Mouse (Mus musculus): Measurements from ENCODE around the gene Cbl.

Cbl gene

DNA sequence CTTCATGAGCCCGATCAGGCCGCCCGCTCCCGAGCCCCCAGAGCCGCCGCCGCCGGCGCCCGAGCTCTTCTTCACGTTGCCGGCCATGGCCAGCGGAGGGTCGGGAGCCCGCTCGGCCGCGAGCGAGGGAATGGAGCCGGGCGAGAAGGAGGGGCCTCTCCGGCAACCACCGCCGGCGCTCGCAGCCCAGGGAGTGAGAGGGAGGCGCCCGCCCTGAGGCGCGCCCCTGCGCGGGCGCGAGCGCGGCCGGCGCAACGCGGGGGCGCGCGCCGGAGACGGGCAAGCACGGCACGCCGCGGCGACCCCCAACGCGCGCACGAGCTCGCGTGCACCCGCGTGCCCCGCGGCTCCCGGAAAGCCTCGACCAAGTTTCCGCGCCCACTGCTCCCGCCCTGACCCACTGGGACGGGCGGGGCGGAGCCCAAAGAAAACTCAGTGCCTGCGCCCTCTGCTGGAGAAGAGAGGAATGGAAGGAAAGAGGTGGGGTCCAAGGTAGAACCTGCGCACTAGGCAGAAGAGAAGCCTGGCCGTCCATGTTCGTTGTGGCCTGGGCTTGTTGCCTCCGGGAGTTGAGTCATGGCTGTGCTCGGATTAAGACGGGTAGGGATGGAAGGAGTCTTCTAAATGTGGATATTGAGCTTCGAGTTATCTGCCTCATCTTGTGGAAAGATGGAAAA lies at the start of gene Cbl:
TSS of gene Cbl (minus strand) at position 248 of the 677 bp plus-strand sequence.
- in situ Hi-C loops (cut with MboI, MseI) = no loop called here

- in situ Hi-C loops (cut with MboI, MseI) = no loop called here
Observed at GRCm38 (mm10) chr9:44283183-44283582, 49.3 kb upstream of the Cbl start.

DNA sequence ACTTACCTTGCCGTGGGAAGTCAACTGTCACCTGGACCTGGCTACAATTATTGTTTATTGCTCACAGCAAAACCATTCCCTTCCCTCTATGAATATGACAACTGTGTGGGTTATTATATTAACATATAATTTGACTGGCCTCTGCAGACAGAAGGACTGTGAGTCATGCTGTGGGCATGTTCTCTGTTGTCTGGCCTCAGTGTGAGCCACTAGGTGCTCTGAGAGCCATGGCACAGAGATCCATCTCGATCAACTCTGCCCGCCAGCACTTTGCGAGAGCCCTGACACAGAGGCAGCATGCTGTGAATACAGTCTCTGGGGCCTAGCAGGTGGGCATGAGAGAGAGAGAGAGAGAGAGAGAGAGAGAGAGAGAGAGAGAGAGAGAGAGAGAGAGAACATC lies 36.1 kb upstream of the Cbl start:
- in situ Hi-C loops (cut with MboI, MseI) = no loop called here

DNA sequence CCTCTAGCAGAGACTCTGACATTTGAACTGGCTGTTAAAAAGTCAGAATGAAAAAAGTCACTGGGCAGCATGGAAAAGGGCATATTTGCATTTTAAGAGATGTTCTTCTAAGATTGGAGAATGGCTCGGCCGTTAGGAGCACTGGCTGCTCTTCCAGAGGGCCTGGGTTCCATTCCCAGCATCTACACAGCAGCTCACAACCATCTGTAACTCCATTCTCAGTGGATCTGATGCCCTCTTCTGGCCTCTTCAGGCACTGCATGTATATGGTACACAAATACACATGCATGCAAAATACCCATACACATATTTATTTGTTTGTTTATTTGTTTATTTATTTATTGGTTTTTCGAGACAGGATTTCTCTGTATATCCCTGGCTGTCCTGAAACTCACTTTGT lies 35.2 kb upstream of the Cbl start:
- in situ Hi-C loops (cut with MboI, MseI) = no loop called here

- in situ Hi-C loops (cut with MboI, MseI) = no loop called here
Observed at GRCm38 (mm10) chr9:44268432-44268831, 34.6 kb upstream of the Cbl start, which contains the start of gene Nlrx1. Gene Nlrx1, minus strand, starts transcription at chr9:44268599.

DNA sequence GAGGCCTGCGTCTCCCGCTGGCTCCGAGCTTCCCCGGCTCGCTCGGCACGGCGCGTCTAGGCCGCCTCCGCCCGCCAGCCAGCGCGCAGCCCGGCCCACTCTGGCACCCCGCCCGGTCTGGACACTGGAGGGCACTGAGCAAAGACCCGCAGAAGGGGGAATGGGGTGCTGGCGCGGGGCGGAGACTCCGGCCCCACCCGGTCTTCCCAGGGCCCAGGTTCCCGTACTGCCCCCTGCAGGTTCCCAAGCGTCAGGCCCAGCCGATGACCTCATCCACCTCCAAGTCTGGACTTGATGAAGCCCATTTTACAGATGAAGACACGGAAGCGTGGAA lies 34.1 kb upstream of the Cbl start:
- in situ Hi-C loops (cut with MboI, MseI) = no loop called here

- in situ Hi-C loops (cut with MboI, MseI) = no loop called here
Observed at GRCm38 (mm10) chr9:44267319-44268026, 33.6 kb upstream of the Cbl start.

DNA sequence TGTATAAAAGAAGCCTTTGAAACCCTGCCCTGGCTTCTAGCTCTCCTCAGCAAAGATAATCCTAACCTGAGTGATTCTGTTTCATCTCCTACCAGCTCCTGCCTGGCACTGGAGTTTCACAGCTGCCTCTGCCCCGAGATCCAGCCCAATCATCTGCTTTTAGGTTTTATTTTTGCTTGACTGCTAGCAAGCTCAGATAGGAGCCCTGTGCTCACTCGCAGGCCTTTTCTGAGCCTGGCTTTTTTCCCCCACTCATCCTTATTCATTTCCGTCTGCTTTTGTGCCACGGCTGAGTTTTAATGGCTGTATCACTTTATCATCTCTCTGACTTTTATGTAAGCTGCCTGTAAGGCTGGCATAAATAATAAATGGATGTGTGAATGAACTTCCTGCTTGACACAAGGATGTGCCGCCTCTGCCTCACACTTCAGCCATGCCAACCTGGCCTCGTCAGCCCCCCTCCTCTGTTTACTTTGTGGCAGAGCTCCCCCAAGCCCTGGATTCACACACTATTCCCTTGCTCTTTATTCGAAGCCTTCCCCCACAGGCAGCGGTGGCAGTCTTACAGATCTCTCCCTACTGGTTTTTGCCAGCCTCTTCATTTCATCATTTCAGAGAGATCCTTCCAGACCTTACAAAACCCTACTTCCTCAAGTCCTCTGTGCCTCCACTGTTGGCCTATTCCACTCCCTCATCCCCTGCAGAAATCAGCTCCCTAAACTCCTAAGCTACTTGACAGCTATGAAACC lies 32.8 kb upstream of the Cbl start:
- in situ Hi-C loops (cut with MboI, MseI) = no loop called here

DNA sequence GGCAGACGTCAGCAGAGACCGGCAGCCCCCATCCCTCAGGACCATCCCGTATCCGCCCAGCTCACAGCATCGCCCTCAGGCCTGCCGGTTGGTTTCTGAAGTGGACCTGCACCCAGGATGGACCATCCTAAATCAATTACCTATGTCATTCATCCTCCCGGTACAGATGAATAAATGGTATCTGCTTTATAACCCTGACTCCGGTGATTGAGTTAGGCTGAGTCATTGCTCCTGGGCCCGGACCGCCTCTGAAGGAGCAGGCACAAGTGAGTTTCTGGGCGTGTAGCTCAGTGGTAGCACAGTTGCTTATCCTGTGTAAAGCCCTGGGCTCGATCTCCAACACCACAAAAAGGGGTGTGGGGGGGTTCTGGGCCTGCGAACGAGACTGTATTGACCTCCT lies 27.5 kb upstream of the Cbl start:
- in situ Hi-C loops (cut with MboI, MseI) = no loop called here

- in situ Hi-C loops (cut with MboI, MseI) = loop anchor here (10.0 kb wide), 1 partner anchor 1784 kb away; no protein-coding TSS in a partner anchor
Observed at GRCm38 (mm10) chr9:44259014-44259413, 25.2 kb upstream of the Cbl start.

- in situ Hi-C loops (cut with MboI, MseI) = loop anchor here (10.0 kb wide), 1 partner anchor 1781 kb away; no protein-coding TSS in a partner anchor
Observed at GRCm38 (mm10) chr9:44256213-44256612, 22.4 kb upstream of the Cbl start.

GRCm38 (mm10) chr9:44255136-44255521 lies 21.3 kb upstream of the Cbl start:
- in situ Hi-C loops (cut with MboI, MseI) = loop anchor here (10.0 kb wide), 1 partner anchor 1780 kb away; no protein-coding TSS in a partner anchor

- in situ Hi-C loops (cut with MboI, MseI) = loop anchor here (5.0 to 10.0 kb wide), 2 partner anchors 38 to 1780 kb away; no protein-coding TSS in a partner anchor
Observed at GRCm38 (mm10) chr9:44254508-44255135, 20.8 kb upstream of the Cbl start.

- in situ Hi-C loops (cut with MboI, MseI) = loop anchor here (5.0 to 10.0 kb wide), 2 partner anchors 39 to 1779 kb away; no protein-coding TSS in a partner anchor
Observed at GRCm38 (mm10) chr9:44253441-44253840, 19.6 kb upstream of the Cbl start.

GRCm38 (mm10) chr9:44251314-44251713 lies 17.5 kb upstream of the Cbl start, which contains the start of gene Pdzd3:
Gene Pdzd3, minus strand, starts transcription at chr9:44251471.
- in situ Hi-C loops (cut with MboI, MseI) = loop anchor here (5.0 to 10.0 kb wide), 2 partner anchors 41 to 1777 kb away; no protein-coding TSS in a partner anchor

- in situ Hi-C loops (cut with MboI, MseI) = loop anchor here (5.0 to 10.0 kb wide), 2 partner anchors 42 to 1776 kb away; no protein-coding TSS in a partner anchor
Observed at GRCm38 (mm10) chr9:44250445-44250844, 16.6 kb upstream of the Cbl start.

DNA sequence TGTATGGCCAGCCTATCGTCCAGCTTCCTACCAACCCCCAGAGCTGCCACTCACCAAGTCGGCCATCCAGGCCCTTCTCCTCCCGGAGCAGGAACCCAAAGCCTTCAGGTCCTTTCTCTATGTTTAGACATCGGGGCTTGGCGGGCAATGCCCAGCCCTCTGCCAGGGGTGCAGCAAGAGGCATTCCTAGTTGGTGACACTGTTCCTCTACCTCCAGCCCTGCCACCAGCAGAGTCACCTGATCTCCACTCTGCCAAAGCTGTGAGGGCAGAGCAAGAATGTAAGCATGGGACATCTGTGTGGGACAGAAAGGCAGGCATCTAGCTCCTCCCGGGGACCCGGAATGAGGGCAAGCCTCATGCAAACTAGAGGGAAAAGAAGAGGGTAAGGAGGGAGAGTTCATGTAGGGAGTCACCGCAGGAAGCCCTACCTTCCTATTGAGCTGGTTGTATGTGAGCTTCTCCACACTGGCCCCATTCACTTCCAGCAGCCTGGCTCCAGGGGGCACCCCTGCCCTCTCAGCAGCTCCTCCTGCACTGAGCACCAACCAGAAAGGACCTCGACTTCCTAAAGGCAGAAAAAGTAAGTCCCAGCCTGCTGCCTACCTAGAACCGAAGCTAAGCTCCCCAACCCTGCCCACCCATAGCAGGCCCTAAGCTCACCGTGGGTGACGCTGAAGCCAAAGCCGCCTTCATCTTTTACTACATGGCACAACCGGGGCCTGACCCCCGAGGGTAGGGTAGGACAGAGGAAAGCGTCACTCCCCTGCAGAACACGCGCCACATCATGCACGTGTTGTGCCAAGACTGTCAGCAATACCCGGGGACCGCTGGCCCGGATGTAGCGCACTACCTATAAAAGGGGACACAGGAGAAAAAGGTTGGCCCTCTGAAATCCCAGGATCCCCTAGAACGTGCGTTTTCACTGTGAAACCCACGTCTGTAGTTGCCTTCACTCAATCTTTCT lies 15.6 kb upstream of the Cbl start:
- in situ Hi-C loops (cut with MboI, MseI) = loop anchor here (5.0 to 10.0 kb wide), 2 partner anchors 43 to 1775 kb away; no protein-coding TSS in a partner anchor

DNA sequence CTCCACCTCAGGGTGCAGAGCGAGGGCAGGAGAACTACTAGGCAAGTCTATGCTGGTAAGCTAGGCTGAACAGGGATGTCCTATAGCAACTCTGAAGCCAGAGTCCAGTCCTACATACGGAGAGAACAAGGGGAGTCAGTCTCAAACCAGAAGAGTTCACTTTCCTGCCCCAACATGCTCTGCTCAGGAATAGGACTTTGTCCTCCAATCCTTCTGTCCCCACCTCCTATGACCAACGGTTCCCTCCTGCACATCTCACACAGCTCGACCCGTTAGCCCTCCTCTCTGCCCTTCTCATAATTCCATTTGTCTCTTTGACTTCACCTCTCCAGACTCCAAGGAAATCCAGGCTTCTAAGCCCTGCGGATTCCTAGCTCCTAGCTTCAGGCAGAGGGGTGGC lies 14.1 kb upstream of the Cbl start:
- in situ Hi-C loops (cut with MboI, MseI) = no loop called here

DNA sequence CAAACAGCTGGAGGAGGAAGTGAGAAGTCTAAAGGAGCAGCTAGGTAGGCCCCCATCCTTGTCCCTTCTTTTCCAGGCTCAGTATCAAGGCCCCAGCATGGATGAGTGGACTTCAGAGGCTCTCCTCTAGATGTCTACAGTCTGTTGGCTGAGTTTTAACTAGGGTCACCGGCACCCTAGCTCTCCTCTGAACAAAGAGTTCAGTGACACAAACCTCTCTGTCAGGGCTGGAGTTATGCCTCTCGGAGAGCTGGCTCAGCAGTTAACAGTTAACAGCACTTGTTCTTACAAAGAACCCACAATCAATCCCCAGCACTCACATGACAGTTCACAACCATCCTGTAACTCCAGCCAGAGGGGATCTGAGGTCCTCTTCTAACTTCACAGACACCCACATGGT lies 9.8 kb upstream of the Cbl start:
- in situ Hi-C loops (cut with MboI, MseI) = loop anchor here (5.0 kb wide), 1 partner anchor 51 kb away; no protein-coding TSS in a partner anchor

DNA sequence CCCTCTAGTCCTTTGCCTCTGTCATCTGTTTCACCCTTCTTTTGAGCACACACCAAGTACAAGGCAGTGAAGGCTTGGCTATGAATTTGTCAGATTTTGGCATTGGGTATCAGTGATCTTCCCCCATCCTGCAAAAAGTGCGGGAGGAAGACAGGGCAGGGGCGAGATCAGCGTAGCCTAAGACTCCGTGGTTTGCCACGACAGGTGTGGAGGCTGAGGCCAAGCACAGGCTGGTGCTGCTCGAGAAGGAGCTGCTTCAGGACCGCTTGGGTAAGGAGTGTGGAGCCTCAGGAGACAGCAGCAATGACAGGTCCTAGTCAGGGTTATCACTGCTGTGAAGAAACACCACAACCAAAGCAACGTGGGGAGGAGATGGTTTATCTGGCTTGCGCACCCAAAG lies 7.6 kb upstream of the Cbl start:
- in situ Hi-C loops (cut with MboI, MseI) = loop anchor here (5.0 kb wide), 1 partner anchor 49 kb away; no protein-coding TSS in a partner anchor

Data from T-helper 2 cell (primary cell).